Mouse (Mus musculus): Measurements from ENCODE around the gene Btla. TPM values are rescaled to one million over a fixed set of nuclear protein-coding genes. Genes with fewer than 3 reads are reported as not detected.

Gene Btla
- total and polyA plus RNA-seq, 2 experiments from 2014 or later, result 0.16 to 0.21 TPM

- no peak overlapping the region for H3K4me2 ChIP-seq (ENCODE audit: low read depth, low read length)
- TF ChIP-seq CTCF (IDR thresholded peaks at IDR 0.05; ENCODE audit: low read depth), result no peak
- no peaks in the 10 kb centered on the region for H3K36me3 ChIP-seq (ENCODE audit: insufficient read depth, low read length)
- ATAC-seq, result no peak
- H3K9me3 ChIP-seq (ENCODE audit: low read length), result no peaks in the 10 kb centered on the region
- no peak overlapping the region for H3K4me3 ChIP-seq (ENCODE audit: low read length)
- no peaks in the 10 kb centered on the region for H3K4me1 ChIP-seq (ENCODE audit: insufficient read depth, low read length)
- 53% methylated on average over 12 of the region's 12 CpGs for WGBS
- no peaks in the 10 kb centered on the region for H3K27me3 ChIP-seq (ENCODE audit: insufficient read depth, low read length)
- DNase-seq (ENCODE audit: low spot score), result no peak
- H3K27ac ChIP-seq, result no peak overlapping the region
- no peak overlapping the region for H3K9ac ChIP-seq (replicated peaks; ENCODE audit: low read length)
Measured at GRCm38 (mm10) chr16:45204859-45205670, 19.1 kb upstream of the Btla start.

- Histone ChIP-seq H3K4me1 (ENCODE audit: insufficient read depth, low read length) (no peaks in the 10 kb centered on the region), H3K9me3 (ENCODE audit: low read length) (no peaks in the 10 kb centered on the region), H3K4me2 (ENCODE audit: low read depth, low read length) (no peak overlapping the region), H3K4me3 (ENCODE audit: low read length) (no peak overlapping the region), H3K27ac (no peak overlapping the region), H3K36me3 (ENCODE audit: insufficient read depth, low read length) (no peaks in the 10 kb centered on the region), H3K9ac (replicated peaks; ENCODE audit: low read length) (no peak overlapping the region), H3K27me3 (ENCODE audit: insufficient read depth, low read length) (no peaks in the 10 kb centered on the region)
- no peak for ATAC-seq
- no peak for TF ChIP-seq CTCF (IDR thresholded peaks at IDR 0.05; ENCODE audit: low read depth)
- no peak for DNase-seq (ENCODE audit: low spot score)
- 53% methylated on average over 2 of the region's 2 CpGs for WGBS
Measured at GRCm38 (mm10) chr16:45222016-45222415, 2.1 kb upstream of the Btla start.

- 85% methylated on average over 3 of the region's 3 CpGs for WGBS
Measured at GRCm38 (mm10) chr16:45222771-45223170, 1.3 kb upstream of the Btla start.

GRCm38 (mm10) chr16:45224431-45225008 lies 405 bp downstream of the Btla start:
- ATAC-seq (no peak), DNase-seq (ENCODE audit: low spot score) (no peak)
- no peaks in the 10 kb centered on the region for H3K27me3 ChIP-seq (ENCODE audit: insufficient read depth, low read length)
- H3K36me3 ChIP-seq (ENCODE audit: insufficient read depth, low read length), result no peaks in the 10 kb centered on the region
- no peak overlapping the region for H3K4me2 ChIP-seq (ENCODE audit: low read depth, low read length)
- 57% methylated on average over 4 of the region's 4 CpGs for WGBS
- no peak for TF ChIP-seq CTCF (IDR thresholded peaks at IDR 0.05; ENCODE audit: low read depth)
- no peak overlapping the region for H3K4me3 ChIP-seq (ENCODE audit: low read length)
- no peaks in the 10 kb centered on the region for H3K9me3 ChIP-seq (ENCODE audit: low read length)
- H3K27ac ChIP-seq, result no peak overlapping the region
- H3K9ac ChIP-seq (replicated peaks; ENCODE audit: low read length), result no peak overlapping the region
- H3K4me1 ChIP-seq (ENCODE audit: insufficient read depth, low read length), result no peaks in the 10 kb centered on the region

More at GRCm38 (mm10) chr16:45222771-45223170, 1.3 kb upstream of the Btla start:
- Histone ChIP-seq H3K9me3 (ENCODE audit: low read length) (no peaks in the 10 kb centered on the region), H3K9ac (replicated peaks; ENCODE audit: low read length) (no peak overlapping the region), H3K4me2 (ENCODE audit: low read depth, low read length) (no peak overlapping the region), H3K4me1 (ENCODE audit: insufficient read depth, low read length) (no peaks in the 10 kb centered on the region), H3K27ac (no peak overlapping the region), H3K4me3 (ENCODE audit: low read length) (no peak overlapping the region), H3K36me3 (ENCODE audit: insufficient read depth, low read length) (no peaks in the 10 kb centered on the region), H3K27me3 (ENCODE audit: insufficient read depth, low read length) (no peaks in the 10 kb centered on the region)
- DNase-seq (ENCODE audit: low spot score) (no peak), ATAC-seq (no peak)
- TF ChIP-seq CTCF (IDR thresholded peaks at IDR 0.05; ENCODE audit: low read depth), result no peak

- TF ChIP-seq CTCF (IDR thresholded peaks at IDR 0.05; ENCODE audit: low read depth), result no peak
- Histone ChIP-seq H3K36me3 (ENCODE audit: insufficient read depth, low read length) (no peaks in the 10 kb centered on the region), H3K27me3 (ENCODE audit: insufficient read depth, low read length) (no peaks in the 10 kb centered on the region), H3K9me3 (ENCODE audit: low read length) (no peaks in the 10 kb centered on the region), H3K4me2 (ENCODE audit: low read depth, low read length) (no peak overlapping the region), H3K4me3 (ENCODE audit: low read length) (no peak overlapping the region), H3K4me1 (ENCODE audit: insufficient read depth, low read length) (no peaks in the 10 kb centered on the region), H3K27ac (no peak overlapping the region), H3K9ac (replicated peaks; ENCODE audit: low read length) (no peak overlapping the region)
- ATAC-seq (no peak), DNase-seq (ENCODE audit: low spot score) (no peak)
- 64% methylated on average over 1 of the region's 1 CpGs for WGBS
Measured at GRCm38 (mm10) chr16:45227002-45227401, 2.9 kb downstream of the Btla start.

GRCm38 (mm10) chr16:45231296-45231695 lies 7.2 kb downstream of the Btla start:
- Histone ChIP-seq H3K4me3 (ENCODE audit: low read length) (no peak overlapping the region), H3K27me3 (ENCODE audit: insufficient read depth, low read length) (no peaks in the 10 kb centered on the region), H3K9ac (replicated peaks; ENCODE audit: low read length) (no peak overlapping the region), H3K4me1 (ENCODE audit: insufficient read depth, low read length) (no peaks in the 10 kb centered on the region), H3K9me3 (ENCODE audit: low read length) (no peaks in the 10 kb centered on the region), H3K27ac (no peak overlapping the region), H3K4me2 (ENCODE audit: low read depth, low read length) (no peak overlapping the region), H3K36me3 (ENCODE audit: insufficient read depth, low read length) (no peaks in the 10 kb centered on the region)
- 87% methylated on average over 1 of the region's 1 CpGs for WGBS
- TF ChIP-seq CTCF (IDR thresholded peaks at IDR 0.05; ENCODE audit: low read depth), result no peak
- no peak for ATAC-seq
- no peak for DNase-seq (ENCODE audit: low spot score)

- WGBS, result 38% methylated on average over 3 of the region's 3 CpGs
- Histone ChIP-seq H3K36me3 (ENCODE audit: insufficient read depth, low read length) (no peaks in the 10 kb centered on the region), H3K27ac (no peak overlapping the region), H3K9me3 (ENCODE audit: low read length) (no peaks in the 10 kb centered on the region), H3K4me1 (ENCODE audit: insufficient read depth, low read length) (no peaks in the 10 kb centered on the region), H3K9ac (replicated peaks; ENCODE audit: low read length) (no peak overlapping the region), H3K4me2 (ENCODE audit: low read depth, low read length) (no peak overlapping the region), H3K4me3 (ENCODE audit: low read length) (no peak overlapping the region), H3K27me3 (ENCODE audit: insufficient read depth, low read length) (no peaks in the 10 kb centered on the region)
- DNase-seq (ENCODE audit: low spot score), result no peak
- ATAC-seq, result no peak
- TF ChIP-seq CTCF (IDR thresholded peaks at IDR 0.05; ENCODE audit: low read depth), result no peak
Measured at GRCm38 (mm10) chr16:45233007-45233406, 8.9 kb downstream of the Btla start.
